Mouse (Mus musculus) layer of hippocampus, adult 11-12 months (tissue): ENCODE results near the gene Ccdc188.
"Not testable (repeated sequence)": the region's sequence is repeated elsewhere in the genome, so short reads cannot be mapped to it uniquely, and the experiment has no call there.

Experiments used
- DNase-seq: peaks from one replicate; pipeline ENCODE4 v3.0.0; 2022; ENCODE audit warnings: low spot score

Ccdc188 gene

GRCm38 (mm10) chr16:18217579-18217978 is at the start of gene Ccdc188:
TSS of gene Ccdc188 (plus strand) at chr16:18217879.
- DNase-seq: no peak

GRCm38 (mm10) chr16:18169156-18169555 is 48.5 kb upstream of the Ccdc188 start:
- no peak for DNase-seq

GRCm38 (mm10) chr16:18169776-18170175 is 47.9 kb upstream of the Ccdc188 start:
- DNase-seq: no peak

- DNase-seq: peak; percentile 89
Measured at GRCm38 (mm10) chr16:18172266-18172855, 45.3 kb upstream of the Ccdc188 start.

GRCm38 (mm10) chr16:18173231-18173630 is 44.4 kb upstream of the Ccdc188 start:
- peak; percentile 72 for DNase-seq

- DNase-seq: peak; percentile 63
Measured at GRCm38 (mm10) chr16:18173788-18174187, 43.9 kb upstream of the Ccdc188 start.

- DNase-seq: no peak
Measured at GRCm38 (mm10) chr16:18175817-18176541, 41.7 kb upstream of the Ccdc188 start.

GRCm38 (mm10) chr16:18176758-18177157 is 40.9 kb upstream of the Ccdc188 start:
- DNase-seq: no peak

- no peak for DNase-seq
Measured at GRCm38 (mm10) chr16:18179591-18179990, 38.1 kb upstream of the Ccdc188 start.

GRCm38 (mm10) chr16:18181398-18181797 is 36.3 kb upstream of the Ccdc188 start:
- no peak for DNase-seq

- no peak for DNase-seq
Measured at GRCm38 (mm10) chr16:18182766-18183165, 34.9 kb upstream of the Ccdc188 start.

GRCm38 (mm10) chr16:18185715-18186449 is 31.8 kb upstream of the Ccdc188 start:
- DNase-seq: no peak

- DNase-seq: no peak
Measured at GRCm38 (mm10) chr16:18186798-18187197, 30.9 kb upstream of the Ccdc188 start.

GRCm38 (mm10) chr16:18187221-18187620 is 30.5 kb upstream of the Ccdc188 start:
- DNase-seq: no peak

- DNase-seq: no peak
Measured at GRCm38 (mm10) chr16:18191006-18191405, 26.7 kb upstream of the Ccdc188 start.

GRCm38 (mm10) chr16:18194208-18194985 is 23.3 kb upstream of the Ccdc188 start:
- no peak for DNase-seq

- DNase-seq: peak; percentile 65
Measured at GRCm38 (mm10) chr16:18195068-18195467, 22.6 kb upstream of the Ccdc188 start.

- DNase-seq: not testable (repeated sequence)
Measured at GRCm38 (mm10) chr16:18195561-18195960, 22.1 kb upstream of the Ccdc188 start.

GRCm38 (mm10) chr16:18197881-18198280 is 19.8 kb upstream of the Ccdc188 start:
- no peak for DNase-seq

GRCm38 (mm10) chr16:18198365-18199098 is 19.1 kb upstream of the Ccdc188 start:
- no peak for DNase-seq

GRCm38 (mm10) chr16:18200062-18200461 is 17.6 kb upstream of the Ccdc188 start:
- DNase-seq: no peak
